Comparison of ENCODE assay signal across 30 mouse cellular contexts in genomic region chr10:92788410-92789096, GRCm38 (mm10).
DNase-seq lines count a peak whose midpoint lies in the region; ATAC-seq and TF ChIP-seq lines count a peak whose summit lies in the region.
"Had no signal": no experiment of that assay in that cellular context is flagged by ENCODE, and none has a peak within 500 bp of the region (broad histone marks: within the 10 kb centered on the region; RNA-seq: fewer than 3 reads in every experiment).

No protein-coding gene starts in this region.

- no peak for TF ChIP-seq EP300 in stomach, postnatal 0 days (optimal IDR thresholded peaks at IDR 0.05)

- no peak overlapping the region for H3K9ac ChIP-seq in forebrain, postnatal 0 days
- H3K9ac ChIP-seq in midbrain, postnatal 0 days (replicated peaks; ENCODE audit: low read length, poor library complexity, severe bottlenecking), result no peak overlapping the region
- no peak overlapping the region for H3K9ac ChIP-seq in midbrain, embryonic 16.5 days (ENCODE audit: low read depth, low read length)
- no peak overlapping the region for H3K9ac ChIP-seq in stomach, postnatal 0 days (ENCODE audit: low read length)
- H3K9ac ChIP-seq: embryonic facial prominence, embryonic 13.5 days; forebrain, embryonic 13.5 days; hindbrain, embryonic 13.5 days; liver, embryonic 13.5 days; lung, embryonic 14.5 days; neural tube, embryonic 15.5 days; stomach, embryonic 15.5 days had no signal

- H3K27ac ChIP-seq in forebrain, postnatal 0 days (ENCODE audit: low read depth, low read length), result no peak overlapping the region
- H3K27ac ChIP-seq in forebrain, embryonic 10.5 days, result no peak overlapping the region
- H3K27ac ChIP-seq in midbrain, postnatal 0 days (ENCODE audit: low read depth, low read length), result no peak overlapping the region
- H3K27ac ChIP-seq in midbrain, embryonic 16.5 days (ENCODE audit: low read length), result no peak overlapping the region
- no peak overlapping the region for H3K27ac ChIP-seq in stomach, postnatal 0 days (replicated peaks)
- H3K27ac ChIP-seq: embryonic facial prominence, embryonic 13.5 days; forebrain, embryonic 13.5 days; gastrocnemius, adult 2 months; heart, embryonic 10.5 days; hindbrain, embryonic 13.5 days; layer of hippocampus, adult 2 months; left cerebral cortex, adult 2 months; liver, embryonic 13.5 days; neural tube, embryonic 15.5 days; stomach, embryonic 15.5 days had no signal

- TF ChIP-seq CTCF in forebrain, postnatal 0 days (IDR thresholded peaks at IDR 0.05; ENCODE audit: low read depth), result no peak
- TF ChIP-seq CTCF in midbrain, postnatal 0 days (IDR thresholded peaks at IDR 0.05), result no peak
- no peak for TF ChIP-seq CTCF in stomach, postnatal 0 days (IDR thresholded peaks at IDR 0.05; ENCODE audit: low read depth)

- H3K4me3 ChIP-seq in forebrain, postnatal 0 days (ENCODE audit: low read depth, low read length), result no peak overlapping the region
- no peak overlapping the region for H3K4me3 ChIP-seq in forebrain, embryonic 10.5 days
- no peak overlapping the region for H3K4me3 ChIP-seq in midbrain, postnatal 0 days (ENCODE audit: low read depth, low read length)
- H3K4me3 ChIP-seq in midbrain, embryonic 16.5 days (ENCODE audit: low read depth, low read length), result no peak overlapping the region
- H3K4me3 ChIP-seq in stomach, postnatal 0 days (ENCODE audit: low read depth, low read length), result no peak overlapping the region
- H3K4me3 ChIP-seq: embryonic facial prominence, embryonic 13.5 days; erythroblast, embryonic 14.5 days; forebrain, embryonic 13.5 days; gastrocnemius, adult 2 months; heart, embryonic 10.5 days; hindbrain, embryonic 13.5 days; layer of hippocampus, adult 2 months; left cerebral cortex, adult 2 months; liver, embryonic 13.5 days; neural tube, embryonic 15.5 days; stomach, embryonic 15.5 days had no signal

- no peaks in the 10 kb centered on the region for H3K9me3 ChIP-seq in forebrain, postnatal 0 days (ENCODE audit: low read length)
- H3K9me3 ChIP-seq in forebrain, embryonic 10.5 days, result no peaks in the 10 kb centered on the region
- H3K9me3 ChIP-seq in midbrain, postnatal 0 days (ENCODE audit: low read length), result no peaks in the 10 kb centered on the region
- no peaks in the 10 kb centered on the region for H3K9me3 ChIP-seq in midbrain, embryonic 16.5 days (replicated peaks; ENCODE audit: control insufficient read depth, low read length, poor library complexity, severe bottlenecking)
- H3K9me3 ChIP-seq in stomach, postnatal 0 days (ENCODE audit: control insufficient read depth, low read length), result no peaks in the 10 kb centered on the region
- H3K9me3 ChIP-seq: embryonic facial prominence, embryonic 13.5 days; forebrain, embryonic 13.5 days; heart, embryonic 10.5 days; hindbrain, embryonic 13.5 days; liver, embryonic 13.5 days; neural tube, embryonic 15.5 days; stomach, embryonic 15.5 days had no signal

- H3K4me2 ChIP-seq in forebrain, postnatal 0 days (ENCODE audit: low read depth), result no peak overlapping the region
- no peak overlapping the region for H3K4me2 ChIP-seq in midbrain, postnatal 0 days (ENCODE audit: low read depth, low read length, poor library complexity, severe bottlenecking)
- no peak overlapping the region for H3K4me2 ChIP-seq in midbrain, embryonic 16.5 days (ENCODE audit: low read length)
- H3K4me2 ChIP-seq in stomach, postnatal 0 days (replicated peaks; ENCODE audit: low read depth), result no peak overlapping the region
- H3K4me2 ChIP-seq: embryonic facial prominence, embryonic 13.5 days; forebrain, embryonic 13.5 days; hindbrain, embryonic 13.5 days; liver, embryonic 13.5 days; lung, embryonic 14.5 days; neural tube, embryonic 15.5 days; stomach, embryonic 15.5 days had no signal

- H3K36me3 ChIP-seq in forebrain, postnatal 0 days (ENCODE audit: insufficient read depth), result no peaks in the 10 kb centered on the region
- H3K36me3 ChIP-seq in forebrain, embryonic 10.5 days (replicated peaks), result no peaks in the 10 kb centered on the region
- no peaks in the 10 kb centered on the region for H3K36me3 ChIP-seq in midbrain, postnatal 0 days (ENCODE audit: insufficient read depth, low read length)
- H3K36me3 ChIP-seq in midbrain, embryonic 16.5 days (ENCODE audit: control insufficient read depth, insufficient read depth, low read length), result no peaks in the 10 kb centered on the region
- no peaks in the 10 kb centered on the region for H3K36me3 ChIP-seq in stomach, postnatal 0 days (ENCODE audit: control insufficient read depth, insufficient read depth, low read length)
- H3K36me3 ChIP-seq: embryonic facial prominence, embryonic 13.5 days; heart, embryonic 10.5 days; hindbrain, embryonic 13.5 days; liver, embryonic 13.5 days; neural tube, embryonic 15.5 days; stomach, embryonic 15.5 days had no signal

- no peak; the same call in 1 of the 2 replicates for ATAC-seq in forebrain, postnatal 0 days
- no peak for ATAC-seq in midbrain, postnatal 0 days (ENCODE audit: low FRiP score)
- ATAC-seq in midbrain, embryonic 16.5 days, result no peak
- ATAC-seq in stomach, postnatal 0 days (ENCODE audit: low FRiP score, low TSS enrichment), result no peak
- ATAC-seq: forebrain, embryonic 13.5 days; intestine, embryonic 16.5 days had no signal

- no peaks in the 10 kb centered on the region for H3K27me3 ChIP-seq in forebrain, postnatal 0 days (ENCODE audit: insufficient read depth, low read length)
- H3K27me3 ChIP-seq in forebrain, embryonic 10.5 days (ENCODE audit: poor library complexity, severe bottlenecking), result no peaks in the 10 kb centered on the region
- no peaks in the 10 kb centered on the region for H3K27me3 ChIP-seq in midbrain, postnatal 0 days (ENCODE audit: insufficient read depth, low read length)
- H3K27me3 ChIP-seq in midbrain, embryonic 16.5 days (ENCODE audit: control insufficient read depth, insufficient read depth, low read depth, low read length), result no peaks in the 10 kb centered on the region
- no peaks in the 10 kb centered on the region for H3K27me3 ChIP-seq in stomach, postnatal 0 days (ENCODE audit: control insufficient read depth, insufficient read depth, low read length)
- H3K27me3 ChIP-seq: embryonic facial prominence, embryonic 13.5 days; forebrain, embryonic 13.5 days; hindbrain, embryonic 13.5 days; liver, embryonic 13.5 days; neural tube, embryonic 15.5 days; stomach, embryonic 15.5 days had no signal

- H3K4me1 ChIP-seq in forebrain, postnatal 0 days (ENCODE audit: insufficient read depth), result no peaks in the 10 kb centered on the region
- peaks cover 24% of the 10 kb centered on the region for H3K4me1 ChIP-seq in forebrain, embryonic 10.5 days
- H3K4me1 ChIP-seq in midbrain, postnatal 0 days (ENCODE audit: insufficient read depth, low read length), result no peaks in the 10 kb centered on the region; the same call in 1 of the 2 replicates
- H3K4me1 ChIP-seq in midbrain, embryonic 16.5 days (ENCODE audit: control insufficient read depth, insufficient read depth, low read length), result peaks cover 9% of the 10 kb centered on the region
- H3K4me1 ChIP-seq in stomach, postnatal 0 days (replicated peaks; ENCODE audit: control insufficient read depth, insufficient read depth), result no peaks in the 10 kb centered on the region
- H3K4me1 ChIP-seq: embryonic facial prominence, embryonic 13.5 days; heart, embryonic 10.5 days; liver, embryonic 13.5 days; stomach, embryonic 15.5 days had no signal

- WGBS in forebrain, postnatal 0 days, result 54% methylated on average over 13 of the region's 13 CpGs
- 80% methylated on average over 13 of the region's 13 CpGs for WGBS in forebrain, embryonic 10.5 days
- 56% methylated on average over 13 of the region's 13 CpGs for whole genome bisulfite sequencing in midbrain, postnatal 0 days
- WGBS in midbrain, embryonic 16.5 days, result 63% methylated on average over 13 of the region's 13 CpGs
- 55% methylated on average over 13 of the region's 13 CpGs for WGBS in stomach, postnatal 0 days

- DNase-seq in forebrain, postnatal 0 days, result peak; percentile 8
- DNase-seq in forebrain, embryonic 10.5 days (ENCODE audit: extremely low spot score, low spot score), result no peak
- peak; percentile 6 for DNase-seq in layer of hippocampus, adult 9-11 months
- DNase-seq in layer of hippocampus, postnatal 36 days, result no peak
- DNase-seq in midbrain, postnatal 0 days (ENCODE audit: low spot score), result peak; percentile 33
- no peak for DNase-seq in stomach, postnatal 0 days (ENCODE audit: low spot score)
- DNase-seq: adrenal gland, adult 2 months; B cell, adult 2 months; cerebellum, adult 9-10 months; gastrocnemius, adult 2 months; kidney, adult 9 months; kidney, postnatal 14 days; liver, embryonic 13.5 days; lung, embryonic 14.5 days; lung, postnatal 4 days; right cerebral cortex, adult 18-20 months; right cerebral cortex, postnatal 4 days; thymus, adult 18-20 months; thymus, postnatal 36 days had no signal

Comparison
In these comparisons a context has a peak if more than half of its experiments do, and no peak if none do; other contexts are left out.
1. DNase-seq: peak in forebrain, postnatal 0 days (single experiment), layer of hippocampus, adult 9-11 months (single experiment) and midbrain, postnatal 0 days (single experiment); none in forebrain, embryonic 10.5 days (single experiment), layer of hippocampus, postnatal 36 days (0 of 2) and stomach, postnatal 0 days (single experiment).